Mouse (Mus musculus): Measurements from ENCODE around the gene Gpr84.

DNA sequence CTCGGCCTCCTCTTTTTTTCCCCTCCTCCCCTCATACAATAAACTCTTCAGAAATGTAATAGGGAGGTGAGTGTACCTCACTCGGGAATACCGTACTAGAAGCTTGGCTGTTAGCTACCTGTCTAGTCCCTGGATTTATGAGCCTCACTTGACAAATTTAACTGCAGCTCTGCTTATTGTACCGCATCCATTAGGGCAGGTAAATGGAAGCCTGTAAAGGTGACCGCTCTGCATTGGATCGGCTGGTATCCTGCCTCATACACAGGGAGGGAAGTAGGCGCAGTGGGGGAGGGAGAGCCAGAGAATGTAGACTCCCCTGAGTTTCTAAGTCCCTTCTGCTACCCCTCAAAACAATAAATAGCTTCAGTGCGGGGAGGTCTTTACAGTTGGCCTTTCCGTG lies 19.6 kb downstream of the Gpr84 start:
- TF ChIP-seq CTCF (conservative IDR thresholded peaks at IDR 0.05; ENCODE audit: insufficient read depth, insufficient read length, low read depth, low read length): no peak
- TF ChIP-seq POLR2A (IDR thresholded peaks at IDR 0.05; ENCODE audit: low read depth, low read length): no peak

All from kidney, adult 2 months (tissue).